18 mouse cellular contexts compared by ENCODE assay signal in genomic region chr3:70198890-70199289, GRCm38 (mm10).
"Had no signal": no experiment of that assay in that cellular context is flagged by ENCODE, and none has a peak within 500 bp of the region (broad histone marks: within the 10 kb centered on the region; RNA-seq: fewer than 3 reads in every experiment).

No protein-coding gene starts in this region.

- DNase-seq: liver, embryonic 13.5 days; liver, postnatal 0 days; lung, adult 2 months; lung, postnatal 14 days; lung, postnatal 36 days; right cerebral cortex, postnatal 14 days; thymus, adult 2 months; thymus, postnatal 25 days; thymus, postnatal 4 days had no signal

- H3K36me3 ChIP-seq: liver, embryonic 13.5 days; liver, embryonic 15.5 days; lung, embryonic 15.5 days; neural tube, embryonic 12.5 days; stomach, embryonic 15.5 days had no signal

- H3K9me3 ChIP-seq: liver, embryonic 13.5 days; liver, embryonic 15.5 days; lung, embryonic 15.5 days; megakaryocyte, embryonic 14.5 days; neural tube, embryonic 12.5 days; stomach, embryonic 15.5 days had no signal

- H3K27ac ChIP-seq: liver, embryonic 13.5 days; liver, embryonic 15.5 days; lung, embryonic 15.5 days; macrophage; neural tube, embryonic 12.5 days; stomach, embryonic 15.5 days; stomach, postnatal 0 days had no signal

- H3K9ac ChIP-seq: liver, embryonic 13.5 days; liver, embryonic 15.5 days; liver, postnatal 0 days; lung, embryonic 15.5 days; neural tube, embryonic 12.5 days; stomach, embryonic 15.5 days had no signal

- H3K4me1 ChIP-seq: liver, embryonic 13.5 days; liver, embryonic 15.5 days; lung, embryonic 15.5 days; megakaryocyte, embryonic 14.5 days; neural tube, embryonic 12.5 days; stomach, embryonic 15.5 days had no signal

- H3K4me2 ChIP-seq: liver, embryonic 11.5 days; liver, embryonic 13.5 days; liver, embryonic 15.5 days; lung, embryonic 15.5 days; neural tube, embryonic 12.5 days; stomach, embryonic 15.5 days had no signal

- H3K27me3 ChIP-seq: liver, embryonic 13.5 days; liver, embryonic 15.5 days; lung, embryonic 15.5 days; megakaryocyte, embryonic 14.5 days; neural tube, embryonic 12.5 days; stomach, embryonic 15.5 days had no signal

- H3K4me3 ChIP-seq: liver, embryonic 13.5 days; liver, embryonic 15.5 days; lung, embryonic 15.5 days; megakaryocyte, embryonic 14.5 days; neural tube, embryonic 12.5 days; stomach, embryonic 15.5 days had no signal

- ATAC-seq: liver, postnatal 0 days; lung, postnatal 0 days had no signal
